Mouse (Mus musculus) kidney, embryonic 15.5 days (tissue): ENCODE data around the gene Morc1. TPM values are rescaled to one million over a fixed set of nuclear protein-coding genes. Genes with fewer than 3 reads are reported as not detected.
A peak's percentile ranks its signal among the peaks of the same experiment; 100 is the strongest.

Experiments
- ATAC-seq: fragments of 200-750 bp; cut with Nextera tagmentation; replicated peaks from 2 replicates; pipeline ENCODE4 v1.8.0; 2017; ENCODE audit warnings: moderate TSS enrichment; ENCODE audit not compliant: low FRiP score
- H3K27ac ChIP-seq: fragments of 300-500 bp; sonication (generic); 2 replicates; pipeline ENCODE4 v1.5.1; 2015; ENCODE audit warnings: mild to moderate bottlenecking, inconsistent platforms
- H3K27me3 ChIP-seq: fragments of 300-500 bp; sonication (generic); 2 replicates; pipeline ENCODE4 v1.6.1; 2015; ENCODE audit warnings: inconsistent platforms
- H3K36me3 ChIP-seq: fragments of 300-500 bp; sonication (generic); 2 replicates; pipeline ENCODE4 v1.6.1; 2015; ENCODE audit warnings: inconsistent platforms
- H3K4me1 ChIP-seq: fragments of 300-500 bp; sonication (generic); 2 replicates; pipeline ENCODE4 v1.6.1; 2015; ENCODE audit warnings: inconsistent platforms
- H3K4me2 ChIP-seq: fragments of 300-500 bp; sonication (generic); 2 replicates; pipeline ENCODE4 v1.6.1; 2015; ENCODE audit warnings: moderate library complexity, mild to moderate bottlenecking, inconsistent platforms
- H3K4me3 ChIP-seq: fragments of 300-500 bp; sonication (generic); replicated peaks from 2 replicates; pipeline ENCODE4 v1.5.1; 2015; ENCODE audit warnings: mild to moderate bottlenecking, inconsistent platforms
- H3K9ac ChIP-seq: fragments of 300-500 bp; sonication (generic); 2 replicates; pipeline ENCODE4 v1.6.1; 2015; ENCODE audit warnings: mild to moderate bottlenecking, inconsistent platforms
- H3K9me3 ChIP-seq: fragments of 300-500 bp; sonication (generic); replicated peaks from 2 replicates; pipeline ENCODE4 v1.6.1; 2016; ENCODE audit warnings: inconsistent platforms
- WGBS: fragments of 180-500 bp; shearing (Covaris S2); methylation state at CpG from one replicate; pipeline ENCODE4 v1.1.7; 2015; ENCODE audit warnings: mixed read lengths; 5-methylcytosine and 5-hydroxymethylcytosine counted together
- polyA plus RNA-seq: library from polyadenylated mRNA; unstranded; fragments of >200 nt; fragmentation: Nextera tagmentation; extraction: Ambion mirVana; gene quantifications from 2 replicates; pipeline ENCODE4 v1.2.1, GENCODE M21; 2015

Gene Morc1
- polyA plus RNA-seq, 1 experiment from 2014 or later = not detected

- Histone ChIP-seq H3K4me1 (no peaks in the 10 kb centered on the region), H3K27ac (no peak overlapping the region), H3K9me3 (no peaks in the 10 kb centered on the region), H3K36me3 (no peaks in the 10 kb centered on the region), H3K27me3 (no peaks in the 10 kb centered on the region), H3K4me3 (no peak overlapping the region), H3K9ac (no peak overlapping the region), H3K4me2 (no peak overlapping the region)
- ATAC-seq = no peak
- 86% methylated on average over 5 of the region's 5 CpGs for WGBS
These were observed 85.9 kb downstream of the Morc1 start for GRCm38 (mm10) chr16:48516776-48517499.

GRCm38 (mm10) chr16:48519569-48519968, 88.5 kb downstream of the Morc1 start:
- Histone ChIP-seq H3K27ac (no peak overlapping the region), H3K4me2 (no peak overlapping the region), H3K27me3 (no peaks in the 10 kb centered on the region), H3K9me3 (no peaks in the 10 kb centered on the region), H3K4me3 (no peak overlapping the region), H3K9ac (no peak overlapping the region), H3K36me3 (no peaks in the 10 kb centered on the region), H3K4me1 (no peaks in the 10 kb centered on the region)
- no peak for ATAC-seq

GRCm38 (mm10) chr16:48537108-48537507, 106.1 kb downstream of the Morc1 start:
- Histone ChIP-seq H3K9me3 (no peaks in the 10 kb centered on the region), H3K27ac (no peak overlapping the region), H3K4me2 (no peak overlapping the region), H3K4me1 (no peaks in the 10 kb centered on the region), H3K4me3 (no peak overlapping the region), H3K36me3 (no peaks in the 10 kb centered on the region), H3K27me3 (no peaks in the 10 kb centered on the region), H3K9ac (no peak overlapping the region)
- WGBS = 88% methylated on average over 5 of the region's 5 CpGs
- ATAC-seq = no peak

- Histone ChIP-seq H3K4me2 (no peak overlapping the region), H3K27me3 (no peaks in the 10 kb centered on the region), H3K27ac (no peak overlapping the region), H3K4me1 (no peaks in the 10 kb centered on the region), H3K9ac (no peak overlapping the region), H3K9me3 (no peaks in the 10 kb centered on the region), H3K4me3 (no peak overlapping the region), H3K36me3 (no peaks in the 10 kb centered on the region)
- 53% methylated on average over 11 of the region's 11 CpGs for WGBS
- no peak for ATAC-seq
These were observed 131.4 kb downstream of the Morc1 start for GRCm38 (mm10) chr16:48562290-48563080.

- Histone ChIP-seq H3K4me2 (no peak overlapping the region), H3K4me1 (no peaks in the 10 kb centered on the region), H3K4me3 (no peak overlapping the region), H3K27me3 (0 out of 2 replicates have a peak, but pooled peaks cover 5% of the 10 kb centered on the region), H3K27ac (no peak overlapping the region), H3K36me3 (no peaks in the 10 kb centered on the region), H3K9me3 (no peaks in the 10 kb centered on the region), H3K9ac (no peak overlapping the region)
- WGBS = 9% methylated on average over 9 of the region's 9 CpGs
- ATAC-seq = peak; percentile 83
These were observed 139.3 kb downstream of the Morc1 start for GRCm38 (mm10) chr16:48570354-48570753.

GRCm38 (mm10) chr16:48574072-48574471, 143.0 kb downstream of the Morc1 start:
- no peak overlapping the region for H3K4me2 ChIP-seq
- 80% methylated on average over 5 of the region's 5 CpGs for WGBS
- no peak for ATAC-seq
- H3K27me3 ChIP-seq = 0 out of 2 replicates have a peak, but pooled peaks cover 5% of the 10 kb centered on the region
- no peak overlapping the region for H3K27ac ChIP-seq
- H3K36me3 ChIP-seq = no peaks in the 10 kb centered on the region
- no peaks in the 10 kb centered on the region for H3K9me3 ChIP-seq
- H3K9ac ChIP-seq = no peak overlapping the region
- H3K4me1 ChIP-seq = no peaks in the 10 kb centered on the region
- no peak overlapping the region for H3K4me3 ChIP-seq

- H3K9ac ChIP-seq = no peak overlapping the region
- no peaks in the 10 kb centered on the region for H3K9me3 ChIP-seq
- ATAC-seq = no peak
- no peaks in the 10 kb centered on the region for H3K4me1 ChIP-seq
- no peak overlapping the region for H3K27ac ChIP-seq
- H3K36me3 ChIP-seq = no peaks in the 10 kb centered on the region
- H3K4me3 ChIP-seq = no peak overlapping the region
- WGBS = 69% methylated on average over 3 of the region's 3 CpGs
- no peak overlapping the region for H3K4me2 ChIP-seq
- H3K27me3 ChIP-seq = 0 out of 2 replicates have a peak, but pooled peaks cover 5% of the 10 kb centered on the region
These were observed 143.5 kb downstream of the Morc1 start for GRCm38 (mm10) chr16:48574499-48574898.

GRCm38 (mm10) chr16:48585369-48585768, 154.3 kb downstream of the Morc1 start:
- Histone ChIP-seq H3K27me3 (no peaks in the 10 kb centered on the region), H3K4me2 (no peak overlapping the region), H3K9me3 (no peaks in the 10 kb centered on the region), H3K4me1 (no peaks in the 10 kb centered on the region), H3K27ac (no peak overlapping the region), H3K36me3 (no peaks in the 10 kb centered on the region), H3K4me3 (no peak overlapping the region), H3K9ac (no peak overlapping the region)
- no peak for ATAC-seq
- WGBS = 72% methylated on average over 6 of the region's 6 CpGs

GRCm38 (mm10) chr16:48594457-48594856, 163.4 kb downstream of the Morc1 start:
- H3K9ac ChIP-seq = no peak overlapping the region
- H3K4me2 ChIP-seq = no peak overlapping the region
- no peaks in the 10 kb centered on the region for H3K9me3 ChIP-seq
- H3K36me3 ChIP-seq = no peaks in the 10 kb centered on the region
- H3K27ac ChIP-seq = no peak overlapping the region
- ATAC-seq = no peak
- no peaks in the 10 kb centered on the region for H3K4me1 ChIP-seq
- no peaks in the 10 kb centered on the region for H3K27me3 ChIP-seq
- WGBS = 89% methylated on average over 5 of the region's 5 CpGs
- H3K4me3 ChIP-seq = no peak overlapping the region

- WGBS = 72% methylated on average over 1 of the region's 1 CpGs
- Histone ChIP-seq H3K4me3 (no peak overlapping the region), H3K9ac (no peak overlapping the region), H3K4me1 (no peaks in the 10 kb centered on the region), H3K36me3 (no peaks in the 10 kb centered on the region), H3K9me3 (no peaks in the 10 kb centered on the region), H3K27me3 (no peaks in the 10 kb centered on the region), H3K4me2 (no peak overlapping the region), H3K27ac (no peak overlapping the region)
- no peak for ATAC-seq
These were observed 164.2 kb downstream of the Morc1 start for GRCm38 (mm10) chr16:48595216-48595615.

GRCm38 (mm10) chr16:48603735-48604211, 172.7 kb downstream of the Morc1 start:
- H3K36me3 ChIP-seq = no peaks in the 10 kb centered on the region
- H3K4me2 ChIP-seq = no peak overlapping the region
- WGBS = 76% methylated on average over 2 of the region's 2 CpGs
- ATAC-seq = peak; percentile 46; the same call in 1 of the 2 replicates
- H3K9me3 ChIP-seq = no peaks in the 10 kb centered on the region
- no peak overlapping the region for H3K4me3 ChIP-seq
- peak overlapping the region; percentile 58 for H3K27ac ChIP-seq
- H3K4me1 ChIP-seq = no peaks in the 10 kb centered on the region
- no peaks in the 10 kb centered on the region for H3K27me3 ChIP-seq
- no peak overlapping the region for H3K9ac ChIP-seq

- H3K9ac ChIP-seq = no peak overlapping the region
- no peak overlapping the region for H3K4me3 ChIP-seq
- H3K36me3 ChIP-seq = no peaks in the 10 kb centered on the region
- no peak overlapping the region for H3K27ac ChIP-seq
- H3K4me1 ChIP-seq = no peaks in the 10 kb centered on the region
- 69% methylated on average over 4 of the region's 4 CpGs for WGBS
- no peak for ATAC-seq
- no peaks in the 10 kb centered on the region for H3K9me3 ChIP-seq
- no peaks in the 10 kb centered on the region for H3K27me3 ChIP-seq
- no peak overlapping the region for H3K4me2 ChIP-seq
These were observed 175.5 kb downstream of the Morc1 start for GRCm38 (mm10) chr16:48606476-48607038.
